Mouse (Mus musculus) hindbrain, embryonic 13.5 days (tissue): ENCODE measurements at regions not wholly inside any gene's neighbourhood (a gene's known extent, or its start where the extent isn't known, plus 50 kb on each side); places are given as distances from the start of the nearest gene placed in this dataset.
A peak's percentile ranks its signal among the peaks of the same experiment; 100 is the strongest.

Experiments
- ATAC-seq: fragments of 200-750 bp; cut with Nextera tagmentation; 2 replicates; pipeline ENCODE4 v1.8.0; 2017; ENCODE audit warnings: moderate TSS enrichment; ENCODE audit not compliant: low FRiP score
- H3K27ac ChIP-seq: fragments of 300-500 bp; sonication (generic); 2 replicates; pipeline ENCODE4 v1.5.1; 2015; ENCODE audit warnings: inconsistent platforms, mild to moderate bottlenecking, moderate library complexity
- H3K27me3 ChIP-seq: fragments of 300-500 bp; sonication (generic); 2 replicates; pipeline ENCODE4 v1.6.1; 2015; ENCODE audit warnings: mild to moderate bottlenecking, inconsistent platforms
- H3K36me3 ChIP-seq: fragments of 300-500 bp; sonication (generic); 2 replicates; pipeline ENCODE4 v1.6.1; 2015; ENCODE audit warnings: mild to moderate bottlenecking, inconsistent platforms
- H3K4me1 ChIP-seq: fragments of 300-500 bp; sonication (generic); replicated peaks from 2 replicates; pipeline ENCODE4 v1.6.1; 2015; ENCODE audit warnings: inconsistent platforms
- H3K4me2 ChIP-seq: fragments of 300-500 bp; sonication (generic); 2 replicates; pipeline ENCODE4 v1.6.1; 2015; ENCODE audit warnings: inconsistent platforms, mild to moderate bottlenecking, moderate library complexity
- H3K4me3 ChIP-seq: fragments of 300-500 bp; sonication (generic); 2 replicates; pipeline ENCODE4 v1.5.1; 2015; ENCODE audit warnings: mild to moderate bottlenecking, inconsistent platforms
- H3K9ac ChIP-seq: fragments of 300-500 bp; sonication (generic); 2 replicates; pipeline ENCODE4 v1.6.1; 2015; ENCODE audit warnings: mild to moderate bottlenecking, inconsistent platforms
- H3K9me3 ChIP-seq: fragments of 300-500 bp; sonication (generic); 2 replicates; pipeline ENCODE4 v1.6.1; 2016; ENCODE audit warnings: inconsistent platforms
- WGBS: fragments of 180-500 bp; shearing (Covaris S2); methylation state at CpG from one replicate; pipeline ENCODE4 v1.1.7; 2015; 5-methylcytosine and 5-hydroxymethylcytosine counted together

- ATAC-seq, result no peak
- H3K4me3 ChIP-seq, result no peak overlapping the region
- H3K4me1 ChIP-seq, result peaks cover 10% of the 10 kb centered on the region
- H3K27me3 ChIP-seq, result no peaks in the 10 kb centered on the region
- 79% methylated on average over 4 of the region's 4 CpGs for WGBS
- H3K9ac ChIP-seq, result no peak overlapping the region
- no peaks in the 10 kb centered on the region for H3K36me3 ChIP-seq
- H3K27ac ChIP-seq, result no peak overlapping the region
- no peaks in the 10 kb centered on the region for H3K9me3 ChIP-seq
- H3K4me2 ChIP-seq, result no peak overlapping the region
Measured at GRCm38 (mm10) chr10:39316533-39316932, 52.1 kb upstream of the Fyn start.

DNA sequence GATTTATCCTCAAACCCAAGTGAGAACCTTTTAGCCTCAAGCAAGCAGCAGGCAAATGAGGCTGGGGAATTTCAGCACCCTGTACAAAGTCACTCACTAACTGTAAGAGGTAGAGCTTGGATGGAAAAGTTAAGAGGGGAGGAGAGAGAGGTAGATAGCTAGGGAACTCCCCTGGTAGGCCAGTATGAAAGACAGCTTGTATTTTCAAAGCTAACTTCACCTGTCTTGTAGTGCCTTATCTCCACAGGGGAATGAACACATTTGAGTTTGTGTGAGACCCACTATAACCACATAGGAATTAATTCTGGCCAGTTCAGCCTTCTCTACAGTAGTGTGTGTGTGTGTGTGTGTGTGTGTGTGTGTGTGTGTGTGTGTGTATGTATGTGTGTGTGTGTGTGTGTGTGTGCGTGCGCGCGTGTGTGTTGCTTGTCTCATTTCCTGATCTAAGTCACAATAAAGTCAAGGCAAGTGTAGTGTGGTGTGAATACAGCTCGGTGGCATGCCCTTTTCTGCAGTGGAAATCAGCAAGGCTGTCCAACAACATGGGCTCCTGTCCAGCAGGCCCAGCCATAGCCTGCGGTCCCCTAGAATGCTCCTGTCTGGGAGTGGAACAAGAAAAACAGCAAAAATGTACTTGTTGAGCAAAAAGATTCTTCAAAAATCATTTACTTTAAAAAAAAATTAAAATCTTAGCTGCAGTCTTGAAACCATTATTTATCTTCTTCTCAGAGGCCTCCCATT is 53.1 kb upstream of the Fyn start:
- 94% methylated on average over 6 of the region's 6 CpGs for WGBS
- Histone ChIP-seq H3K36me3 (no peaks in the 10 kb centered on the region), H3K27me3 (no peaks in the 10 kb centered on the region), H3K9ac (no peak overlapping the region), H3K27ac (no peak overlapping the region), H3K4me3 (no peak overlapping the region), H3K4me1 (peaks cover under 1% of the 10 kb centered on the region; the same call in 1 of the 2 replicates), H3K4me2 (no peak overlapping the region), H3K9me3 (no peaks in the 10 kb centered on the region)
- no peak for ATAC-seq

GRCm38 (mm10) chr10:39311501-39311900 is 57.2 kb upstream of the Fyn start:
- Histone ChIP-seq H3K27ac (no peak overlapping the region), H3K9ac (no peak overlapping the region), H3K27me3 (no peaks in the 10 kb centered on the region), H3K4me3 (no peak overlapping the region), H3K4me1 (no peaks in the 10 kb centered on the region), H3K4me2 (no peak overlapping the region), H3K9me3 (no peaks in the 10 kb centered on the region), H3K36me3 (no peaks in the 10 kb centered on the region)
- WGBS, result 93% methylated on average over 1 of the region's 1 CpGs
- no peak for ATAC-seq

GRCm38 (mm10) chr10:39308535-39308934 is 60.1 kb upstream of the Fyn start:
- Histone ChIP-seq H3K9me3 (no peaks in the 10 kb centered on the region), H3K4me3 (no peak overlapping the region), H3K4me2 (no peak overlapping the region), H3K36me3 (no peaks in the 10 kb centered on the region), H3K4me1 (no peaks in the 10 kb centered on the region), H3K27me3 (no peaks in the 10 kb centered on the region), H3K9ac (no peak overlapping the region), H3K27ac (no peak overlapping the region)
- WGBS, result 88% methylated on average over 1 of the region's 1 CpGs
- ATAC-seq, result no peak

- Histone ChIP-seq H3K36me3 (no peaks in the 10 kb centered on the region), H3K27ac (no peak overlapping the region), H3K4me2 (no peak overlapping the region), H3K4me3 (no peak overlapping the region), H3K9me3 (no peaks in the 10 kb centered on the region), H3K9ac (no peak overlapping the region), H3K27me3 (no peaks in the 10 kb centered on the region), H3K4me1 (peaks cover 37% of the 10 kb centered on the region)
- WGBS, result 72% methylated on average over 11 of the region's 11 CpGs
- ATAC-seq, result no peak
Measured at GRCm38 (mm10) chr10:39292703-39293496, 75.8 kb upstream of the Fyn start.

- Histone ChIP-seq H3K4me2 (no peak overlapping the region), H3K9ac (no peak overlapping the region; the same call in 1 of the 2 replicates), H3K27me3 (no peaks in the 10 kb centered on the region), H3K36me3 (no peaks in the 10 kb centered on the region), H3K9me3 (no peaks in the 10 kb centered on the region), H3K4me3 (no peak overlapping the region), H3K4me1 (peaks cover 37% of the 10 kb centered on the region), H3K27ac (peak overlapping the region; percentile 81)
- 67% methylated on average over 9 of the region's 9 CpGs for WGBS
- peak; percentile 83 for ATAC-seq
Measured at GRCm38 (mm10) chr10:39291747-39292198, 76.9 kb upstream of the Fyn start.

GRCm38 (mm10) chr10:39291134-39291746 is 77.4 kb upstream of the Fyn start:
- WGBS, result 46% methylated on average over 8 of the region's 8 CpGs
- Histone ChIP-seq H3K27me3 (no peaks in the 10 kb centered on the region), H3K27ac (peak overlapping the region; percentile 81), H3K4me3 (no peak overlapping the region), H3K36me3 (no peaks in the 10 kb centered on the region), H3K4me1 (peaks cover 37% of the 10 kb centered on the region), H3K9ac (no peak overlapping the region), H3K9me3 (no peaks in the 10 kb centered on the region), H3K4me2 (no peak overlapping the region)
- ATAC-seq, result peak; percentile 83

DNA sequence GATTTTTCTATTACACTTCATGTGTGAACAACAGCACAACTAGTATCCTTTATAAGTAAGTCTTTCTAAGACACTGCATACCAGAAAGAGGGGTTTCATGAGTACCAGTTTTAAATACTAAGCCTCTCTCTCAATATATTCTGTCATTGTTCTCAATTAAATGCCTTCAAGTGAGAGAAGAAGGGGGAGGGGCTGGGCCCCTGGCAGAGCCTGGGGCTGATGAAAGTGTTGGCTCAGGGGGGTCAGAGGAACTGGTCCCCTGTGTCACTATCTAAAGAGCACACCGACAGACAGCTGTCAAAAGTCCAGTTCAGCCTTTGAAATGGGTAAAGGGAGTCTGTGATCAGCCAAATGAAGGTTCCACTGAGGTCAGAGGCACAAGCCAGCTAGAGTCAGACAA is 78.4 kb upstream of the Fyn start:
- Histone ChIP-seq H3K27ac (peak overlapping the region; percentile 48; the same call in 1 of the 2 replicates), H3K4me1 (peaks cover 37% of the 10 kb centered on the region), H3K36me3 (no peaks in the 10 kb centered on the region), H3K4me2 (no peak overlapping the region), H3K4me3 (no peak overlapping the region), H3K9ac (no peak overlapping the region), H3K9me3 (no peaks in the 10 kb centered on the region), H3K27me3 (no peaks in the 10 kb centered on the region)
- no peak; the same call in 1 of the 2 replicates for ATAC-seq
- WGBS, result 15% methylated on average over 1 of the region's 1 CpGs

DNA sequence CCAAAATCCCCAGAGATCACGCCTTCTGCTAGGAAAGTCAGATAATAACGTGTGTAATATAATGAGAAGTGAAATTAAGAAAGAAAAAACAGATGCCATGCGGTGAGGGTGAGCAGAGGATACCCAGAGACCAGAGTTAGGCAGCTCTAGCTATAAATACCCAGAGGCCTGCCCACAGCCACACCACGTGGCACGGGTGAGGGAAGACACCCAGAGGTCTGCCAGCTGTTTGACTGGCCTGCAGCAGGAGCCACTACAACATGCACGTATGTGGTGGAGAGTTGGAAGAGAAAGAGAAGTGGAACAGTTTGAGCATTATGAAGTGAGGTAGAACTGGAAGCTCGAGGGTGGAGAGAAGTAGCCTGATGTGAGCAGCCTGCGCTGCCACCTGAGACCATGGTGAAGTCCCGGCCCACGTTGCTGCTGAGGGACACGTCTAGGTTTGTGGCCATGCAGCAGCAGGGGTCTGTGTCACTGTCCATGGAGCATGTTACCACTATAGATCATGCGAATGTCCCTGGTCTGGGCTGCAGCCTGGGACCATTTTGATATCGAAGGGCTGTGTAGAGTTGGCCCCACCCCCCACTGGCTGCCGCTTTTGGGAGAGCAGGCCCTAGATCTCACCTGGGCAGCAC is 88.2 kb upstream of the Fyn start:
- Histone ChIP-seq H3K27ac (no peak overlapping the region), H3K27me3 (no peaks in the 10 kb centered on the region), H3K4me2 (no peak overlapping the region), H3K4me3 (no peak overlapping the region), H3K9ac (no peak overlapping the region), H3K4me1 (no peaks in the 10 kb centered on the region; the same call in 1 of the 2 replicates), H3K36me3 (no peaks in the 10 kb centered on the region), H3K9me3 (no peaks in the 10 kb centered on the region)
- no peak for ATAC-seq
- 87% methylated on average over 14 of the region's 14 CpGs for WGBS

GRCm38 (mm10) chr10:39274202-39274601 is 94.5 kb upstream of the Fyn start:
- Histone ChIP-seq H3K36me3 (no peaks in the 10 kb centered on the region), H3K27me3 (no peaks in the 10 kb centered on the region), H3K4me3 (no peak overlapping the region), H3K9ac (no peak overlapping the region), H3K4me1 (peaks cover 7% of the 10 kb centered on the region; the same call in 1 of the 2 replicates), H3K27ac (no peak overlapping the region), H3K4me2 (no peak overlapping the region), H3K9me3 (no peaks in the 10 kb centered on the region)
- 37% methylated on average over 2 of the region's 2 CpGs for WGBS
- no peak for ATAC-seq

DNA sequence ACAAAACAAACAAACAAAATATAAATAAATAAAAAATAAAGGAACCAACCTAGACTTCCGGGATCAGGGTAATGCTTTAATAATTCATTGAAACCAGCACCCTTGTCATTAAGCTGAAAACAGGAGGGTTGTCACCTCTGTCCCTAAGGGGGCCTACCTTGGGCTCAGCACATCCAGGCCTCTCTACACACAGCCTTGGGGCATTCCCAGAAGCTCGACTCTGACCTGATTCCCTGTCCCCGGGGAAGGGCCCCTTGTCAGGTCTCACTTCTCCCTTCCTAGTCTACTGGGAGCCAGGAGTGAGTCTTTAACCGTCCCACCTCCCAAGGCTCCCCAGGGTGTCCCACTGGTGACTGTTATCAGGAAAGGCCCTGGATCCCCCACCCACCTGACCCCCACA is 95.2 kb upstream of the Fyn start:
- H3K27me3 ChIP-seq, result no peaks in the 10 kb centered on the region
- no peaks in the 10 kb centered on the region for H3K9me3 ChIP-seq
- no peak overlapping the region for H3K4me3 ChIP-seq
- H3K36me3 ChIP-seq, result no peaks in the 10 kb centered on the region
- no peak overlapping the region for H3K4me2 ChIP-seq
- 64% methylated on average over 4 of the region's 4 CpGs for WGBS
- H3K9ac ChIP-seq, result no peak overlapping the region
- H3K4me1 ChIP-seq, result peaks cover 7% of the 10 kb centered on the region; the same call in 1 of the 2 replicates
- no peak for ATAC-seq
- H3K27ac ChIP-seq, result no peak overlapping the region

DNA sequence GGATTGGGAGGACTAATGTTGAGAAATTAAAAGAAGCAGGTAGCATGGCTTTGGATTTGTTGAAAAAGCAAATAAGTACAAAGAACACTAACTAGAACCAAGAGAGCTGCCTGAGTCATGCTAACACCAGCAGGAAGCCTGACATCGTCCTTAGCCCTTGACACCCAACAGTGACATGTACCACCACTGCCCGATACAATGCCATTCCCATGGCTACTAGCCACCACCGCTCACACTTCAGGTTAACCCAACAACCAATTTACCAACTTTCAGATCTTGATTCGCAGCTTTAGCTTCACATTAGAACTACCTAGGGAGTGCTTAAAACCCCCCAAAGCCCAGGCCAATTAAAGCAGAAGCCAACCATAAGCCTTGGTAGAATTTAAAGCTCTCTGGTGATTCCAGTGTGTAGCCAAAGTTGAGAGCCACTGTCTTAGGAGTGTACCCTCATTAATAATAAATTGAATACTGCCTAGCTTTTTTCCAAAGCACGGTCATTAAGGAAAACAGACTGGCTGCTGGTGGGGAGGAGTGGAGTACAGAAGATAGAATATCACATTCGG is 96.2 kb upstream of the Fyn start:
- Histone ChIP-seq H3K27me3 (no peaks in the 10 kb centered on the region), H3K4me1 (peaks cover 8% of the 10 kb centered on the region; the same call in 1 of the 2 replicates), H3K9ac (no peak overlapping the region), H3K27ac (no peak overlapping the region), H3K4me2 (no peak overlapping the region), H3K4me3 (no peak overlapping the region), H3K36me3 (no peaks in the 10 kb centered on the region), H3K9me3 (no peaks in the 10 kb centered on the region)
- ATAC-seq, result no peak
- 70% methylated on average over 6 of the region's 6 CpGs for WGBS
